ENCODE assay signal across 8 mouse cellular contexts in the genomic region with DNA sequence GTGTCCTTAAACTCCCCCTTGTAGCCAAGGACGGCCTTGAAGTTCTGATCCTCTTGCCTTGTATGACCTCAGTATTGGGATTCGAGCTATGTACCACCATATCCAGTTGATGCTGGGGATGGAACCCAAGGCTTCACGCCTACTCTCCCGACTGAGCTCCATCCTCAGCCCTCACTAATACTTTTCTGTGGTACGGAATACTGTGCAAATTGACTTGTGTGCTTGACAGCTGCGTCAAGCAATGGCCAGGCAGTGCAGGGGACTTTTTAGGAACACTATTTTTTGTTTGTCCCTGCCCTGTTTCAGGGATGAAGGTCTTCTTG. TPM values are rescaled to one million over a fixed set of nuclear protein-coding genes. Genes with fewer than 3 reads are reported as not detected.
DNase-seq lines count a peak whose midpoint lies in the region; ATAC-seq and TF ChIP-seq lines count a peak whose summit lies in the region.

No protein-coding gene starts in this region.

- 49% methylated on average over 6 of the region's 6 CpGs for WGBS in liver, adult 2 months
- 49% methylated on average over 6 of the region's 6 CpGs for WGBS in embryonic facial prominence, embryonic 14.5 days

- peak overlapping the region; percentile 67 for H3K9ac ChIP-seq in liver, adult 2 months (ENCODE audit: low read depth, low read length)
- H3K9ac ChIP-seq in embryonic facial prominence, embryonic 14.5 days (ENCODE audit: low read depth, low read length): peak overlapping the region; percentile 87

- peaks cover 6% of the 10 kb centered on the region; the same call in 1 of the 2 replicates for H3K79me2 ChIP-seq in liver, adult 2 months (ENCODE audit: control insufficient read depth, insufficient read depth, low read length)
- no peaks in the 10 kb centered on the region for H3K79me2 ChIP-seq in myocyte (ENCODE audit: control insufficient read depth, insufficient read depth)

- peaks cover 4% of the 10 kb centered on the region for H3K9me3 ChIP-seq in embryonic facial prominence, embryonic 14.5 days (ENCODE audit: control insufficient read depth, low read length)

- H3K4me1 ChIP-seq in liver, adult 2 months (ENCODE audit: control insufficient read depth, insufficient read depth, low read length): peaks cover 19% of the 10 kb centered on the region
- peaks cover 9% of the 10 kb centered on the region; the same call in 1 of the 2 replicates for H3K4me1 ChIP-seq in embryonic facial prominence, embryonic 14.5 days (ENCODE audit: control insufficient read depth, insufficient read depth, low read length)

- peak overlapping the region; percentile 92 for H3ac ChIP-seq in myocyte (ENCODE audit: control insufficient read depth, insufficient read length)

- no peak for TF ChIP-seq POLR2A in liver, adult 2 months (IDR thresholded peaks at IDR 0.05; ENCODE audit: extremely low read depth, insufficient read depth, low read length)
- TF ChIP-seq POLR2A in myocyte (IDR thresholded peaks at IDR 0.05; ENCODE audit: insufficient read length, low read depth): no peak

- no peaks in the 10 kb centered on the region for H3K36me3 ChIP-seq in liver, adult 2 months (ENCODE audit: control insufficient read depth, insufficient read depth, low read length)
- peaks cover 5% of the 10 kb centered on the region; the same call in 1 of the 2 replicates for H3K36me3 ChIP-seq in embryonic facial prominence, embryonic 14.5 days (ENCODE audit: control insufficient read depth, insufficient read depth, low read length)
- no peaks in the 10 kb centered on the region for H3K36me3 ChIP-seq in myocyte (ENCODE audit: control insufficient read depth, insufficient read depth)

- peak overlapping the region; percentile 92; the same call in 1 of the 2 replicates for H3K4me3 ChIP-seq in liver, adult 2 months (ENCODE audit: insufficient read depth, low read depth, low read length)
- peak overlapping the region; percentile 78 for H3K4me3 ChIP-seq in embryonic facial prominence, embryonic 14.5 days (ENCODE audit: low read depth, low read length)
- H3K4me3 ChIP-seq in myocyte: peak overlapping the region; percentile 35

- H3K27me3 ChIP-seq in liver, adult 2 months (ENCODE audit: control insufficient read depth, insufficient read depth, low read length): no peaks in the 10 kb centered on the region
- H3K27me3 ChIP-seq in embryonic facial prominence, embryonic 14.5 days (replicated peaks; ENCODE audit: control insufficient read depth, insufficient read depth, low read length): no peaks in the 10 kb centered on the region
- no peaks in the 10 kb centered on the region for H3K27me3 ChIP-seq in myocyte (ENCODE audit: control insufficient read depth, insufficient read depth, insufficient read length)

- ATAC-seq in embryonic facial prominence, embryonic 14.5 days (ENCODE audit: low read depth): 0 out of 2 replicates have a peak, but pooled peaks have one; percentile 13
- peak; percentile 13 for ATAC-seq in inflammation-experienced regulatory T-cells, adult 6 months

- peak overlapping the region; percentile 83 for H3K4me2 ChIP-seq in embryonic facial prominence, embryonic 14.5 days (ENCODE audit: low read depth, low read length)
- peak overlapping the region; percentile 91 for H3K4me2 ChIP-seq in myocyte (ENCODE audit: low read depth)

- TF ChIP-seq CTCF in liver, adult 2 months (IDR thresholded peaks at IDR 0.05; ENCODE audit: low read depth, low read length): no peak

- DNase-seq in liver, adult 2 months (ENCODE audit: extremely low read depth, low read depth, low spot score): no peak
- DNase-seq in liver: no peak
- no peak for DNase-seq in embryonic facial prominence, embryonic 14.5 days (ENCODE audit: low spot score)
- DNase-seq in embryo, embryonic 10.5 days (ENCODE audit: low spot score): no peak
- no peak for DNase-seq in left cerebral cortex, adult 18-20 months (ENCODE audit: low spot score in 2 of 2)
- no peak for DNase-seq in frontal cortex, postnatal 14 days (ENCODE audit: low spot score in 2 of 2)

- H3K27ac ChIP-seq in liver, adult 2 months (replicated peaks; ENCODE audit: insufficient read depth, low read depth, low read length): no peak overlapping the region; the same call in 1 of the 2 replicates
- H3K27ac ChIP-seq in embryonic facial prominence, embryonic 14.5 days (replicated peaks; ENCODE audit: low read depth, low read length): peak overlapping the region; percentile 69; the same call in 1 of the 2 replicates

TF ChIP-seq in myocyte, 11 proteins besides CTCF, POLR2A, EP300 and RAD21:
- TF ChIP-seq TCF12 (IDR thresholded peaks at IDR 0.05; ENCODE audit: insufficient read depth, poor library complexity, severe bottlenecking) (no peak), MYOG (IDR thresholded peaks at IDR 0.05; ENCODE audit: control insufficient read depth in 1 of 3, insufficient read depth in 1 of 3, insufficient read length in 2 of 3, low read depth in 2 of 3) (no peak), TCF3 (IDR thresholded peaks at IDR 0.05; ENCODE audit: insufficient read length, low read depth) (no peak), MAX (IDR thresholded peaks at IDR 0.05; ENCODE audit: low read depth) (no peak), USF1 (IDR thresholded peaks at IDR 0.05; ENCODE audit: low read depth) (no peak), CEBPB (IDR thresholded peaks at IDR 0.05; ENCODE audit: insufficient read depth, poor library complexity, severe bottlenecking) (no peak), MYOD1 (IDR thresholded peaks at IDR 0.05; ENCODE audit: control insufficient read depth in 1 of 3, insufficient read length in 2 of 3, low read depth in 2 of 3) (no peak), SRF (IDR thresholded peaks at IDR 0.05; ENCODE audit: control insufficient read depth, insufficient read length, low read depth) (no peak), REST (IDR thresholded peaks at IDR 0.05; ENCODE audit: insufficient read depth, insufficient read length) (no peak), E2F4 (IDR thresholded peaks at IDR 0.05; ENCODE audit: insufficient read depth) (no peak)
TF ChIP-seq in myocyte: peak in this region for 0.

RNA-seq across cellular contexts. Expression of a gene that starts 5.7 kb away (rescaled TPM):
- total RNA-seq in liver, adult 2 months (2014; rRNA removed): 15.6 and 20.1 TPM in 2 replicates
- 9.3 and 10.8 TPM in 2 replicates for polyA plus RNA-seq in liver, adult 2 months (2012; rRNA removed)
- polyA plus RNA-seq in embryonic facial prominence, embryonic 14.5 days (2014; fragmentation: Nextera tagmentation; extraction: Ambion mirVana): 94.0 and 102 TPM in 2 replicates
- 1 to 10 TPM; 1.9 to 2.2 (median 2.0) TPM for polyA plus RNA-seq in inflammation-experienced regulatory T-cells, adult 6 months (2017; shearing (Covaris generic))
- 9.4 TPM for polyA plus RNA-seq in myocyte (2012; fragmentation: generic; extraction: Trizol)
- 10 to 100 TPM; 34.3 to 34.6 TPM for total RNA-seq in left cerebral cortex, adult 18-20 months (2021)

RNA-seq across cellular contexts. Expression of a gene that starts 49.7 kb away (rescaled TPM):
- total RNA-seq in liver, adult 2 months (2014; rRNA removed): 27.8 and 33.6 TPM in 2 replicates
- polyA plus RNA-seq in liver, adult 2 months (2012; rRNA removed): 11.8 and 14.7 TPM in 2 replicates
- 24.9 and 25.6 TPM in 2 replicates for polyA plus RNA-seq in embryonic facial prominence, embryonic 14.5 days (2014; fragmentation: Nextera tagmentation; extraction: Ambion mirVana)
- 10 to 100 TPM; 58.3 to 70.9 (median 58.4) TPM for polyA plus RNA-seq in inflammation-experienced regulatory T-cells, adult 6 months (2017; shearing (Covaris generic))
- 30.8 TPM for polyA plus RNA-seq in myocyte (2012; fragmentation: generic; extraction: Trizol)
- total RNA-seq in left cerebral cortex, adult 18-20 months (2021): 10 to 100 TPM; 30.4 to 32.7 TPM

RNA-seq across cellular contexts. Expression of a gene that starts 49.7 kb away (rescaled TPM):
- total RNA-seq in liver, adult 2 months (2014; rRNA removed): 683 and 898 TPM in 2 replicates
- 622 and 696 TPM in 2 replicates for polyA plus RNA-seq in liver, adult 2 months (2012; rRNA removed)
- polyA plus RNA-seq in embryonic facial prominence, embryonic 14.5 days (2014; fragmentation: Nextera tagmentation; extraction: Ambion mirVana): 32.1 and 35.7 TPM in 2 replicates
- 100 to 1,000 TPM in 2 of 3 experiments, 10 to 100 TPM in 1; 92.0 to 107 (median 100) TPM for polyA plus RNA-seq in inflammation-experienced regulatory T-cells, adult 6 months (2017; shearing (Covaris generic))
- polyA plus RNA-seq in myocyte (2012; fragmentation: generic; extraction: Trizol): 45.8 TPM
- 10 to 100 TPM; 16.0 to 31.9 TPM for total RNA-seq in left cerebral cortex, adult 18-20 months (2021)

Comparison
In these comparisons a context has a peak if more than half of its experiments do, and no peak if none do; other contexts are left out.
1. H3K4me3 ChIP-seq: peak in every context shown above with its lines; median percentile 92 in liver, adult 2 months; 78 in embryonic facial prominence, embryonic 14.5 days; 35 in myocyte.